Mouse (Mus musculus) activated CD4-positive, CD25-positive, alpha-beta regulatory T cell (primary cell): ENCODE data around the gene 4932438H23Rik. TPM values are rescaled to one million over a fixed set of nuclear protein-coding genes. Genes with fewer than 3 reads are reported as not detected.

Experiments
- polyA plus RNA-seq, 2 experiments: library from polyadenylated mRNA; unstranded; fragments of 100-300 nt; shearing (Covaris generic); gene quantifications; one replicate each; pipeline ENCODE4 v1.2.1; 2017

The 4932438H23Rik gene
- under 1 TPM; 0.36 to 0.39 TPM for polyA plus RNA-seq

DNA sequence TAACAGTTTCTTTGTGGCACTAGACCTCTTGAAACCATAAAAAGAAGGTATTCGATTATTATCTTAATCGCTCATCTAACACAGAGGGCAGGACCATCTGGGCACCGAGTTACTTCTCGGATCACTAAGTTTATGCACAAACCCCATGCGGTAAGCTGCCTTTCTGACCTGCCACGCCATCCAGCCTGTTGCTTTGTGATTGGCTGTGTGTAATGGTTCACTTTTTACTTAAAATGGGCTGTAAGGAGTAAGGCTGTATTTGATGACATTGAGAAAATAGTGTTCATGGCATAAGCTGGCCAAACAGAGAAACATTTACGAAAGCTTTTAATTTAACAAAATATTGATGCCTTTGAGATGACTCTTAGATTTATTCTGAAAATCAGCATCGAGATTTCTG lies at the start of gene 4932438H23Rik:
TSS of gene 4932438H23Rik (minus strand) at position 101 of the 400 bp plus-strand sequence.

DNA sequence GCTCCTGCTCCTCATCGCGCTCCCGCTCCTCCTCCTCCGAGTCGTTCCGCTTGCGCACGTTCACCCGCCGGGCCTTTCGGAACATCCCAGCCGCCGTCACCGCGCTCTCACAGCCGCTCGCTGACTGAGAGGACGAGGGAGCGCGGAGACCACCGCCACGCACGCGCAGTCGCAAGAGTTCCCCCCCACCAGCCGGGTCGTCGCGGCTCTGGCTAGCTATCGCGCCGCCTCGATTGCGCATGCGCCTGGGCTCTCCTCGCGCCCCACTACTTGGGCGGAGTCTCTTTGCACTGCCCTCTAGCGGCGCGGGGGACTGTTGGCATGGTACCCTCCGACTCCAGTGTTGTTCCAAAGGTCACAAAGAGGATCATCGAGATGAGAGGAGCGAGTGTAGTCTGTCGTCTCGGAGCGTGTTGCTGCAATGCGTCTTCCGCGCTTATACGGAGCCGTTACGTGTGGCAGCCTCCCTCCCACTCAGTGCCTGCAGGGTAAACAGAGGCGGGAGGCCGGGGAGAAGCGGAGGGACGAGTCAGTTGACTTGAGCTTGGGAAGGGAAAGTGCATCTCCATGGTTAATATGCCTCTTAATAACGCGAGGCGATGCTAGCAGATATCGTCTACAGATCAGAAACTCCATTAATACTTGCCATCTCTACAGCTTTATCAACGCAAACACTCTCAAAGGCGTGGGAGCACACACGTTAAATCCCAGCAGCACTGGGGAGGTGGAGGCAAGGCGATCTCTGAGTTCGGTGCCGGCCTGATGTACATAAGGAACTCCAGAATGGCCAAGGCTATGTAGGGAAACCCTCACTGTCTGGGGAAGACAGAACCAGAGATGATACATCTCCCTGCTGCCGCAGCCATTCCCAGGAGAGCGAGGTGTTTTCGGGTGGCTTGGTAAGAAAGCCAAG lies 50.4 kb downstream of the 4932438H23Rik start, which contains the start of gene Paxbp1:
TSS of gene Paxbp1 (minus strand) at position 274 of the 913 bp plus-strand sequence.

DNA sequence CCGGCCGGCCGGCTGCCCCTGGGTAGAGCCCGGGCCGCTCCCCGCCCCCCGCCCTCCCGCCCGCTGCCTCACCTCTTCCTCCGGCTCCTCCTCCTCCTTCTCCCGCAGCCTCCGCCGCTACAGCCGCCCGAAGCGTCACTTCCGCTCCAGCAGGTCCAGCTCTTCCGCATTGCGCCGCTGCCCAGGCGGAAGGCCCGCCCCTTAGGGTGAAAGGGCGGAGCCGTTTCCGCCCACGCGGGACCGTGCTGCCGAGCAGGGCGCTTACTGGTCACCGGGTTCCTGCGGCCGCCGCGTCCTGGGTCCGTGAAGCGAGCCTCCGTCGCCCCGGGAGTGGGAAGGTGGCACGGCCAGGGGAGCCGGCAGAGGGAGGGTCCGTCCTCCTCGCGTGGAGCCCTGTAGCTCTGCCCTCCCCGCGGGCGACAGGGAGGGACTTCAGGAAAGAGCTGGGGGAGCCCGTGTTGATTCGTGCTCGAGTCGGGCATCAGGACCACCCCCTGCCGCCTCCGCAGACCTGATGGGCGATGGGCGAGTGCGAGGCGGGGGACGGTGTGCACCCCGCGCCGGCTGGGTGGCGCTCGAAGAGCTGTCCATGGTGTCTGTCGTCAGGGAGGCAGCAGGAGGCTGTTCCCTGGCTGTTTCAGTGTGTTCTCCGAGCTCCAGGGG lies 83.8 kb downstream of the 4932438H23Rik start, which contains the start of gene Synj1:
TSS of gene Synj1 (minus strand) at position 288 of the 663 bp plus-strand sequence.

Other genes starting within 250 kb of the 4932438H23Rik start
- gene Cfap298, start 160.0 kb downstream of the 4932438H23Rik start, polyA plus RNA-seq = 10 to 100 TPM; 45.8 to 50.4 TPM
- gene Synj1, start 83.8 kb downstream of the 4932438H23Rik start, polyA plus RNA-seq = 10 to 100 TPM; 39.4 to 46.4 TPM
- gene Paxbp1, start 50.6 kb downstream of the 4932438H23Rik start, polyA plus RNA-seq = 10 to 100 TPM; 89.9 to 90.8 TPM
- gene Olig2, start 130.3 kb upstream of the 4932438H23Rik start, polyA plus RNA-seq = under 1 TPM in 1 of 2 experiments, not detected in 1; 0.06 TPM
- gene Olig1, start 174.7 kb upstream of the 4932438H23Rik start, polyA plus RNA-seq = not detected